Mouse (Mus musculus) E14TG2a.4 (cell line): Measurements from ENCODE around the gene Pias4.

Experiments
- CTCF ChIP-seq: conservative IDR thresholded peaks from 2 replicates; pipeline ENCODE4 v1.5.1; 2014; ENCODE audit warnings: low read length
- NANOG ChIP-seq: IDR thresholded peaks from 2 replicates; pipeline ENCODE4 v1.6.1; 2014; ENCODE audit warnings: borderline replicate concordance, low read length, mixed read lengths

- TF ChIP-seq CTCF (no peak), NANOG (no peak)
These were observed 28.8 kb upstream of the Pias4 start for GRCm38 (mm10) chr10:81196470-81197065.
